Mouse (Mus musculus) embryonic facial prominence, embryonic 11.5 days (tissue): ENCODE results near the gene Arhgef17. TPM values are rescaled to one million over a fixed set of nuclear protein-coding genes. Genes with fewer than 3 reads are reported as not detected.

Experiments used
- ATAC-seq: fragments of 200-750 bp; cut with Nextera tagmentation; replicated peaks from 2 replicates; pipeline ENCODE4 v1.8.0; 2017; ENCODE audit warnings: low read depth; ENCODE audit not compliant: insufficient number of reproducible peaks, low FRiP score, low TSS enrichment
- DNase-seq: peaks from one replicate; pipeline ENCODE4 v3.0.0-alpha.2; 2015; ENCODE audit warnings: low spot score
- H3K27ac ChIP-seq: fragments of 300-500 bp; sonication (generic); replicated peaks from 2 replicates; pipeline ENCODE4 v1.5.1; 2014; ENCODE audit warnings: mild to moderate bottlenecking, low read depth, low read length, control low read depth
- H3K27me3 ChIP-seq: fragments of 300-500 bp; sonication (generic); 2 replicates; pipeline ENCODE4 v1.6.1; 2014; ENCODE audit warnings: mild to moderate bottlenecking, low read length, moderate library complexity, mixed read lengths; ENCODE audit not compliant: control insufficient read depth, insufficient read depth
- H3K36me3 ChIP-seq: fragments of 300-500 bp; sonication (generic); replicated peaks from 2 replicates; pipeline ENCODE4 v1.6.1; 2014; ENCODE audit warnings: low read depth, mild to moderate bottlenecking, low read length, moderate library complexity, mixed read lengths; ENCODE audit not compliant: control insufficient read depth, insufficient read depth
- H3K4me1 ChIP-seq: fragments of 300-500 bp; sonication (generic); 2 replicates; pipeline ENCODE4 v1.6.1; 2014; ENCODE audit warnings: low read length, mixed read lengths; ENCODE audit not compliant: control insufficient read depth, insufficient read depth
- H3K4me2 ChIP-seq: fragments of 300-500 bp; sonication (generic); 2 replicates; pipeline ENCODE4 v1.6.1; 2014; ENCODE audit warnings: low read depth, mild to moderate bottlenecking, control low read depth, low read length, moderate library complexity
- H3K4me3 ChIP-seq: fragments of 300-500 bp; sonication (generic); 2 replicates; pipeline ENCODE4 v1.5.1; 2014; ENCODE audit warnings: low read depth, low read length, control low read depth
- H3K9ac ChIP-seq: fragments of 300-500 bp; sonication (generic); replicated peaks from 2 replicates; pipeline ENCODE4 v1.6.1; 2014; ENCODE audit warnings: mild to moderate bottlenecking, control low read depth, low read length
- H3K9me3 ChIP-seq: fragments of 300-500 bp; sonication (generic); replicated peaks from 2 replicates; pipeline ENCODE4 v1.6.1; 2016; ENCODE audit warnings: mild to moderate bottlenecking, low read length, inconsistent platforms, mixed read lengths; ENCODE audit not compliant: control insufficient read depth
- WGBS: fragments of 180-500 bp; shearing (Covaris S2); extraction: QIAGEN DNeasy Blood & Tissue Kit; methylation state at CpG from one replicate; pipeline ENCODE4 v1.1.7; 2014; 5-methylcytosine and 5-hydroxymethylcytosine counted together
- polyA plus RNA-seq: library from polyadenylated mRNA; unstranded; fragments of >200 nt; fragmentation: Nextera tagmentation; extraction: Ambion mirVana; gene quantifications from 2 replicates; pipeline ENCODE4 v1.2.1, GENCODE M21; 2014

Gene Arhgef17
- polyA plus RNA-seq, 1 experiment from 2014 or later = 8.1 TPM

- H3K9me3 ChIP-seq = no peaks in the 10 kb centered on the region
- H3K36me3 ChIP-seq = no peaks in the 10 kb centered on the region
- 77% methylated on average over 3 of the region's 3 CpGs for WGBS
- no peaks in the 10 kb centered on the region for H3K27me3 ChIP-seq
- H3K4me2 ChIP-seq = no peak overlapping the region
- no peak overlapping the region for H3K4me3 ChIP-seq
- DNase-seq (no peak), ATAC-seq (no peak)
- no peak overlapping the region for H3K27ac ChIP-seq
- H3K4me1 ChIP-seq = no peaks in the 10 kb centered on the region
- H3K9ac ChIP-seq = no peak overlapping the region
Observed at GRCm38 (mm10) chr7:100937481-100937880, 5.6 kb upstream of the Arhgef17 start.

DNA sequence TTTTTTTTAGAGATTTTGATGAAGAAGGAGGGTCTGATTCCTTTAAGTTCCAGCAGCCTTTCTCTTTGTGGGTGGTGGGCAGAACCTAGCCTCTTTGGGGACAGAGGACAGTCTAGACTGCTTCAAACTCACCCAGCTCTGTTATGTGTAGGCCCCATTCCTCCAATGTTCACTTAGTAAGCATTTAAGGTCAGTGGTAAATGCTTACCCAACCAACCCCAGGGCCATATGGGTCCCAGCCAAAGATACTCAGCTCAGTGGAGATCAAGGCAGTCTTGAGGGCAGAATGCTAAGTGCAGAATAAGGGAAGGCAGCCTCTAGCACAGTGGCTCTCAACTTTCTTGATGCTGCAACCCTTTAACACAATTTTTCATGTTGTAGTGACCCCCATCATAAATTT is 1.6 kb upstream of the Arhgef17 start:
- H3K27ac ChIP-seq = no peak overlapping the region
- no peak for ATAC-seq
- H3K4me1 ChIP-seq = peaks cover 18% of the 10 kb centered on the region
- H3K4me3 ChIP-seq = no peak overlapping the region
- no peaks in the 10 kb centered on the region for H3K36me3 ChIP-seq
- no peak overlapping the region for H3K4me2 ChIP-seq
- DNase-seq = no peak
- no peaks in the 10 kb centered on the region for H3K27me3 ChIP-seq
- no peak overlapping the region for H3K9ac ChIP-seq
- H3K9me3 ChIP-seq = no peaks in the 10 kb centered on the region

GRCm38 (mm10) chr7:100932481-100933007 is 637 bp upstream of the Arhgef17 start:
- no peaks in the 10 kb centered on the region for H3K9me3 ChIP-seq
- peak overlapping the region; percentile 83 for H3K4me2 ChIP-seq
- H3K36me3 ChIP-seq = no peaks in the 10 kb centered on the region
- H3K27me3 ChIP-seq = no peaks in the 10 kb centered on the region
- ATAC-seq = peak; percentile 90
- peak overlapping the region; percentile 97 for H3K9ac ChIP-seq
- peak overlapping the region; percentile 87 for H3K4me3 ChIP-seq
- peak; percentile 97 for DNase-seq
- H3K4me1 ChIP-seq = peaks cover 24% of the 10 kb centered on the region
- H3K27ac ChIP-seq = peak overlapping the region; percentile 99
- WGBS = under 1% methylated on average over 27 of the region's 27 CpGs

GRCm38 (mm10) chr7:100931316-100931925 is 486 bp downstream of the Arhgef17 start:
- under 1% methylated on average over 64 of the region's 73 CpGs for WGBS
- peak overlapping the region; percentile 83 for H3K4me2 ChIP-seq
- DNase-seq = no peak
- peak overlapping the region; percentile 97 for H3K9ac ChIP-seq
- no peaks in the 10 kb centered on the region for H3K9me3 ChIP-seq
- peak overlapping the region; percentile 87 for H3K4me3 ChIP-seq
- H3K4me1 ChIP-seq = peaks cover 27% of the 10 kb centered on the region
- H3K27ac ChIP-seq = peak overlapping the region; percentile 99
- no peaks in the 10 kb centered on the region for H3K36me3 ChIP-seq
- H3K27me3 ChIP-seq = no peaks in the 10 kb centered on the region
- ATAC-seq = peak; percentile 30

GRCm38 (mm10) chr7:100930619-100931315 is 1.1 kb downstream of the Arhgef17 start:
- Histone ChIP-seq H3K4me2 (peak overlapping the region; percentile 83), H3K27ac (peak overlapping the region; percentile 99), H3K9ac (peak overlapping the region; percentile 97), H3K36me3 (no peaks in the 10 kb centered on the region), H3K27me3 (no peaks in the 10 kb centered on the region), H3K4me1 (peaks cover 27% of the 10 kb centered on the region), H3K9me3 (no peaks in the 10 kb centered on the region), H3K4me3 (peak overlapping the region; percentile 87)
- ATAC-seq (no peak), DNase-seq (peak; percentile 82)
- WGBS = 2% methylated on average over 42 of the region's 53 CpGs

DNA sequence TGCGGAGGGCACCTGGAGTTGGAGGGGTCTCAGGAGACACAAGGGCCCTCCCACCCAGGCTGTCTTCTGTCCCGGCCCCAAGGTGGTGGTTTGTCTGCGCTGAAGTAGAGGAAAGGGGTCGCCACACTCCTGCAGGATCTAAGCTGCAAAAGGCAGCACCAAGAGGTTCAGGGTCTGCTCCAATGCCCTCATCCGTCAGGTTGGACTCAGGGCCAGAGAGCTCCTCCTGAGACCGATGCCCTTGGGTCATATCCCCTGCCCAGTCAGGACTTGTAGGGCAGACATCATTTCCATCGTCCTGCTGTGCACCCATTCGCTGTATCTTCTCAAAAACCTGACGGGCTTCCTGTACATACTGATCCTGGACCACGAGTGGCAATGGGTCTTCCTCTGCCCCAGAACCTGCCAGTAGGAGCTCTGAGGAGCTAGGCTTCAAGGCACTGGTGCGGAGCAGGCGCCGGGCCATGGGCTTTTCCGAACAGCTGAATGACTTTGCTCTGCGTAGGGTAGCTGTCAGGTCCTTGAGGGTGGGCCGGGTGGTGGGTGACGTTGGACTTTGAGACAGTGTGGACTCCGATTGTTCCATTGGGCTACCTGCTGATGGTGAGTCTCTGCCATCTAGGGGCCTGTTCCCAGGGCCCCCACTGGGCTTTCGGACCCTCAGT is 2.1 kb downstream of the Arhgef17 start:
- H3K9me3 ChIP-seq = no peaks in the 10 kb centered on the region
- peaks cover 33% of the 10 kb centered on the region for H3K4me1 ChIP-seq
- no peaks in the 10 kb centered on the region for H3K27me3 ChIP-seq
- H3K4me3 ChIP-seq = peak overlapping the region; percentile 87
- no peaks in the 10 kb centered on the region for H3K36me3 ChIP-seq
- H3K27ac ChIP-seq = no peak overlapping the region
- H3K9ac ChIP-seq = peak overlapping the region; percentile 25; the same call in 1 of the 2 replicates
- DNase-seq (no peak), ATAC-seq (no peak)
- WGBS = 75% methylated on average over 19 of the region's 19 CpGs
- H3K4me2 ChIP-seq = peak overlapping the region; percentile 83

- H3K27me3 ChIP-seq = no peaks in the 10 kb centered on the region
- peak overlapping the region; percentile 47 for H3K9ac ChIP-seq
- H3K9me3 ChIP-seq = no peaks in the 10 kb centered on the region
- no peak overlapping the region for H3K27ac ChIP-seq
- peak overlapping the region; percentile 83 for H3K4me2 ChIP-seq
- peaks cover 38% of the 10 kb centered on the region for H3K4me1 ChIP-seq
- H3K36me3 ChIP-seq = no peaks in the 10 kb centered on the region
- 43% methylated on average over 9 of the region's 9 CpGs for WGBS
- peak overlapping the region; percentile 87 for H3K4me3 ChIP-seq
- ATAC-seq = no peak
- DNase-seq = no peak
Observed at GRCm38 (mm10) chr7:100928456-100928855, 3.5 kb downstream of the Arhgef17 start.
